In genomic region chr17:29492269-29493191, GRCm38 (mm10) we compare ENCODE assay signal across 7 mouse cellular contexts. TPM values are rescaled to one million over a fixed set of nuclear protein-coding genes. Genes with fewer than 3 reads are reported as not detected.
DNase-seq lines count a peak whose midpoint lies in the region; ATAC-seq lines count a peak whose summit lies in the region.

No protein-coding gene starts in this region.

- H3K4me2 ChIP-seq in intestine, embryonic 15.5 days (replicated peaks) = peak overlapping the region; percentile 84
- H3K4me2 ChIP-seq in limb, embryonic 11.5 days (ENCODE audit: low read depth, severe bottlenecking) = peak overlapping the region; percentile 87
- peak overlapping the region; percentile 88 for H3K4me2 ChIP-seq in midbrain, embryonic 12.5 days (replicated peaks)

- peak overlapping the region; percentile 92 for H3K27ac ChIP-seq in intestine, embryonic 15.5 days
- H3K27ac ChIP-seq in limb, embryonic 11.5 days (replicated peaks; ENCODE audit: low read depth, low read length) = peak overlapping the region; percentile 43
- H3K27ac ChIP-seq in midbrain, embryonic 12.5 days (replicated peaks) = peak overlapping the region; percentile 95

- H3K9ac ChIP-seq in intestine, embryonic 15.5 days = peak overlapping the region; percentile 93
- H3K9ac ChIP-seq in limb, embryonic 11.5 days (ENCODE audit: low read length) = peak overlapping the region; percentile 92
- H3K9ac ChIP-seq in midbrain, embryonic 12.5 days (replicated peaks) = peak overlapping the region; percentile 82

- 2% methylated on average over 22 of the region's 22 CpGs for WGBS in intestine, embryonic 15.5 days
- WGBS in limb, embryonic 11.5 days = 2% methylated on average over 22 of the region's 22 CpGs
- WGBS in midbrain, embryonic 12.5 days = under 1% methylated on average over 22 of the region's 22 CpGs

- peaks cover 5% of the 10 kb centered on the region; the same call in 1 of the 2 replicates for H3K36me3 ChIP-seq in intestine, embryonic 15.5 days
- H3K36me3 ChIP-seq in limb, embryonic 11.5 days (ENCODE audit: control insufficient read depth, insufficient read depth, low read length) = peaks cover 10% of the 10 kb centered on the region
- peaks cover 13% of the 10 kb centered on the region for H3K36me3 ChIP-seq in midbrain, embryonic 12.5 days

- peak overlapping the region; percentile 83 for H3K4me3 ChIP-seq in intestine, embryonic 15.5 days (replicated peaks)
- H3K4me3 ChIP-seq in limb, embryonic 11.5 days (ENCODE audit: low read depth, low read length) = peak overlapping the region; percentile 92
- H3K4me3 ChIP-seq in midbrain, embryonic 12.5 days = peak overlapping the region; percentile 81

- no peaks in the 10 kb centered on the region for H3K27me3 ChIP-seq in intestine, embryonic 15.5 days (replicated peaks)
- no peaks in the 10 kb centered on the region for H3K27me3 ChIP-seq in limb, embryonic 11.5 days (ENCODE audit: control insufficient read depth, insufficient read depth, low read length)
- no peaks in the 10 kb centered on the region for H3K27me3 ChIP-seq in midbrain, embryonic 12.5 days

- peaks cover 20% of the 10 kb centered on the region for H3K4me1 ChIP-seq in intestine, embryonic 15.5 days (replicated peaks)
- H3K4me1 ChIP-seq in limb, embryonic 11.5 days (ENCODE audit: control insufficient read depth, insufficient read depth, low read length) = peaks cover 17% of the 10 kb centered on the region
- H3K4me1 ChIP-seq in midbrain, embryonic 12.5 days = peaks cover 25% of the 10 kb centered on the region

- intact Hi-C loops in gastrocnemius, postnatal 36 days (cut with DNase I) = loop anchor here (1.0 to 5.0 kb wide), 2 partner anchors 35 to 95 kb away; no protein-coding TSS in a partner anchor

- 0 out of 2 replicates have a peak, but pooled peaks have one; percentile 10 for ATAC-seq in intestine, embryonic 15.5 days
- ATAC-seq in limb, embryonic 11.5 days (ENCODE audit: insufficient number of reproducible peaks, low FRiP score, low TSS enrichment, low read depth) = no peak
- no peak for ATAC-seq in midbrain, embryonic 12.5 days (ENCODE audit: low FRiP score, low read depth)

- H3K9me3 ChIP-seq in intestine, embryonic 15.5 days = no peaks in the 10 kb centered on the region
- H3K9me3 ChIP-seq in limb, embryonic 11.5 days (ENCODE audit: control insufficient read depth, low read length) = no peaks in the 10 kb centered on the region
- no peaks in the 10 kb centered on the region for H3K9me3 ChIP-seq in midbrain, embryonic 12.5 days

- peak; percentile 81 to 93 for DNase-seq in adrenal gland, adult (ENCODE audit: inconsistent age in 2 of 2, low spot score in 1 of 2)
- DNase-seq in embryo, embryonic 10 days (ENCODE audit: low spot score) = peak; percentile 65
- DNase-seq in gastrocnemius, postnatal 36 days = peak; percentile 51 to 64
- DNase-seq in limb, embryonic 11.5 days (ENCODE audit: low spot score) = peak; percentile 83
- DNase-seq in spleen, adult 18-20 months = peak; percentile 54 to 68

RNA-seq across cellular contexts. Expression of gene Pim1, which starts 2.0 kb away (rescaled TPM):
- 10 to 100 TPM; 13.6 to 16.3 TPM for total RNA-seq in gastrocnemius, postnatal 36 days (2021)
- 13.4 TPM in 2 replicates for polyA plus RNA-seq in intestine, embryonic 15.5 days (2015; fragmentation: Nextera tagmentation; extraction: Ambion mirVana)
- polyA plus RNA-seq in limb, embryonic 11.5 days (2014; fragmentation: Nextera tagmentation; extraction: Ambion mirVana) = 19.1 and 21.5 TPM in 2 replicates
- polyA plus RNA-seq in midbrain, embryonic 12.5 days (2016; fragmentation: Nextera tagmentation; extraction: Ambion mirVana) = 16.8 and 16.9 TPM in 2 replicates

RNA-seq across cellular contexts. Expression of gene Gm17657, which starts 56.9 kb away (rescaled TPM):
- total RNA-seq in gastrocnemius, postnatal 36 days (2021) = not detected
- not detected in 2 replicates for polyA plus RNA-seq in intestine, embryonic 15.5 days (2015; fragmentation: Nextera tagmentation; extraction: Ambion mirVana)
- polyA plus RNA-seq in limb, embryonic 11.5 days (2014; fragmentation: Nextera tagmentation; extraction: Ambion mirVana) = not detected in 2 replicates
- polyA plus RNA-seq in midbrain, embryonic 12.5 days (2016; fragmentation: Nextera tagmentation; extraction: Ambion mirVana) = not detected in 2 replicates

RNA-seq across cellular contexts. Expression of gene Tbc1d22b, which starts 57.1 kb away (rescaled TPM):
- 1 to 10 TPM; 7.3 to 9.1 TPM for total RNA-seq in gastrocnemius, postnatal 36 days (2021)
- polyA plus RNA-seq in intestine, embryonic 15.5 days (2015; fragmentation: Nextera tagmentation; extraction: Ambion mirVana) = 13.1 and 13.8 TPM in 2 replicates
- 19.7 and 20.1 TPM in 2 replicates for polyA plus RNA-seq in limb, embryonic 11.5 days (2014; fragmentation: Nextera tagmentation; extraction: Ambion mirVana)
- polyA plus RNA-seq in midbrain, embryonic 12.5 days (2016; fragmentation: Nextera tagmentation; extraction: Ambion mirVana) = 24.1 and 28.0 TPM in 2 replicates

RNA-seq across cellular contexts. Expression of gene Tmem217, which starts 59.7 kb away (rescaled TPM):
- not detected for total RNA-seq in gastrocnemius, postnatal 36 days (2021)
- polyA plus RNA-seq in intestine, embryonic 15.5 days (2015; fragmentation: Nextera tagmentation; extraction: Ambion mirVana) = 0.49 and 0.80 TPM in 2 replicates
- polyA plus RNA-seq in limb, embryonic 11.5 days (2014; fragmentation: Nextera tagmentation; extraction: Ambion mirVana) = 0.43 and 0.55 TPM in 2 replicates
- polyA plus RNA-seq in midbrain, embryonic 12.5 days (2016; fragmentation: Nextera tagmentation; extraction: Ambion mirVana) = 2.0 and 2.1 TPM in 2 replicates

Comparison
In these comparisons a context has a peak if more than half of its experiments do, and no peak if none do; other contexts are left out.
1. H3K27ac ChIP-seq: peak in every context shown above with its lines; median percentile 95 in midbrain, embryonic 12.5 days; 92 in intestine, embryonic 15.5 days; 43 in limb, embryonic 11.5 days.